Comparison of ENCODE assay signal across 10 mouse cellular contexts in the genomic region with DNA sequence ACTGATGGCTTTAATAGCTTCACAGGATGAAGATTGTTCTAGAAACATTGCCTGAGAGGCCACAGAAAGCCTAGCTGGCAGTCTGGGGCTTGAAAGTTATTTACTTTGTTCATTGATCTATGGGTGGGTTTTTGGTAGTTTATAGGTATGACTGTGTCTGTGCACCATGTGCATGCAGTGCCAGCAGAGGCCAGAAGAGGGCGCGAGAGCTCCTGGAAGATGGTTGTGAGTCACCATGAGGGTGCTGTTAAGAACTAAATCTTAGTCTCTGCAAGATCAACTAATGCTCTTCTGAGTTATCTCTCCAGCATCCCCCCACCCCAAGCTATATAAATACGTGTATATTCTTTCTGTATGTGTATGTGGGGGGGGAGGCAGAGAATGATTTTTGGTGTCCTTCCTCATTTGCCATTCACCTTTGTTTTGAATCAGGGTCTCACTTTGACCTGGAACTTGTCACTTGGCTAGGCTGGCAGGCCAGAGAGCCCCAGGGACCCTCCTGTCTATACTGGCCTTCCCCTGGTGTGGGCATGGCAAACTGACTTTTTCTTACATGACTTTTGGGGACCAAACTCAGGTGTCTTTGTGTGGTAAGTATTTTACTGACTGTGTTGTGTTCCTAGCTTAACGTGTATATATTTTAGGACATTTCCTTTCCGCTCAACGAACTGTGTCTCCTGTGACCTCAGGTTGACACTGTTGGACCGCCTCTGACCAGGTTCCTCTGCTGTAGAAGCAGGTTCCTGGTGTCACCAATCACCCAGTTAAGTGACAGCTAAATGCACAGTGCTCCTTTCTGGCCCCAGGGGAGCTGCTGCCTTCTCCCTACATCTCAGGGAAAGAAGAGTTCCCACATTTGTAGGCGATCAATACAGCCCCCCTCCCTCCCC.
DNase-seq lines count a peak whose midpoint lies in the region; ATAC-seq and TF ChIP-seq lines count a peak whose summit lies in the region.
"Had no signal": no experiment of that assay in that cellular context is flagged by ENCODE, and none has a peak within 500 bp of the region (broad histone marks: within the 10 kb centered on the region; RNA-seq: fewer than 3 reads in every experiment).

No protein-coding gene starts in this region.

- no peak for ATAC-seq in CD4-positive, CD25-positive, alpha-beta regulatory T cell, adult 4 months

- peak; percentile 76; the same call in 1 of the 2 replicates for TF ChIP-seq CTCF in testis, adult 2 months (IDR thresholded peaks at IDR 0.05; ENCODE audit: control insufficient read depth, insufficient read depth, insufficient replicate concordance, low read depth, low read length)

- H3K4me3 ChIP-seq in testis, adult 2 months (ENCODE audit: control insufficient read depth, low read depth, low read length): no peak overlapping the region
- H3K4me3 ChIP-seq: midbrain, embryonic 13.5 days had no signal

- no peaks in the 10 kb centered on the region for H3K27me3 ChIP-seq in testis, adult 2 months (ENCODE audit: control insufficient read depth, insufficient read depth, low read length)
- H3K27me3 ChIP-seq: midbrain, embryonic 13.5 days had no signal

- H3K36me3 ChIP-seq in testis, adult 2 months (ENCODE audit: control insufficient read depth, insufficient read depth, low read length): no peaks in the 10 kb centered on the region
- H3K36me3 ChIP-seq: midbrain, embryonic 13.5 days had no signal

- peaks cover 3% of the 10 kb centered on the region for H3K4me1 ChIP-seq in testis, adult 2 months (ENCODE audit: control insufficient read depth, insufficient read depth, low read length)

- peak; percentile 11 for DNase-seq in CD4-positive, CD25-positive, alpha-beta regulatory T cell, adult 2 months (ENCODE audit: low read depth, low spot score)
- peak; percentile 59 to 62 for DNase-seq in kidney, postnatal 4 days
- no peak for DNase-seq in kidney, adult 18-20 months
- no peak for DNase-seq in testis, postnatal 14 days (ENCODE audit: low spot score)
- DNase-seq in spleen, postnatal 4 days (ENCODE audit: low spot score in 2 of 2): peak; percentile 48 to 75
- no peak for DNase-seq in layer of hippocampus, adult 8-10 months (ENCODE audit: low spot score in 2 of 2)
- DNase-seq: adrenal gland, postnatal 36 days had no signal

- H3K27ac ChIP-seq in testis, adult 2 months (ENCODE audit: control insufficient read depth, insufficient read depth, low read depth, low read length): no peak overlapping the region
- H3K27ac ChIP-seq: midbrain, embryonic 13.5 days had no signal

- TF ChIP-seq POLR2A in testis, adult 2 months (IDR thresholded peaks at IDR 0.05; ENCODE audit: control insufficient read depth, low read depth, low read length): no peak

Comparison
In these comparisons a context has a peak if more than half of its experiments do, and no peak if none do; other contexts are left out.
1. DNase-seq: peak in CD4-positive, CD25-positive, alpha-beta regulatory T cell, adult 2 months (single experiment), kidney, postnatal 4 days (2 of 2) and spleen, postnatal 4 days (2 of 2); none in kidney, adult 18-20 months (single experiment), testis, postnatal 14 days (single experiment) and layer of hippocampus, adult 8-10 months (0 of 2).